Mouse (Mus musculus) right cerebral cortex, postnatal 25 days (tissue): Measurements from ENCODE around the gene Zfp418.
"Not testable (repeated sequence)": the region's sequence is repeated elsewhere in the genome, so short reads cannot be mapped to it uniquely, and the experiment has no call there.

ENCODE experiments used
- DNase-seq: peaks from one replicate; pipeline ENCODE4 v3.0.0; 2022

The Zfp418 gene

GRCm38 (mm10) chr7:7171227-7172147 lies at the start of gene Zfp418:
Zfp418 (plus strand) TSS chr7:7171330.
- DNase-seq: peak; percentile 69

- no peak for DNase-seq
Measured at GRCm38 (mm10) chr7:7121602-7121980, 49.5 kb upstream of the Zfp418 start.

- not testable (repeated sequence) for DNase-seq
Measured at GRCm38 (mm10) chr7:7130491-7131124, 40.5 kb upstream of the Zfp418 start.

GRCm38 (mm10) chr7:7132751-7133150 lies 38.4 kb upstream of the Zfp418 start:
- no peak for DNase-seq

GRCm38 (mm10) chr7:7136379-7136866 lies 34.7 kb upstream of the Zfp418 start, which contains the start of gene Zfp773:
Zfp773 (minus strand) TSS chr7:7136755.
- DNase-seq: peak; percentile 58

GRCm38 (mm10) chr7:7144215-7144614 lies 26.9 kb upstream of the Zfp418 start:
- DNase-seq: no peak

- no peak for DNase-seq
Measured at GRCm38 (mm10) chr7:7145991-7146608, 25.0 kb upstream of the Zfp418 start.

GRCm38 (mm10) chr7:7185897-7186296 lies 14.8 kb downstream of the Zfp418 start:
- no peak for DNase-seq

GRCm38 (mm10) chr7:7187417-7188190 lies 16.5 kb downstream of the Zfp418 start:
- DNase-seq: no peak

- DNase-seq: peak; percentile 85
Measured at GRCm38 (mm10) chr7:7188191-7188942, 17.2 kb downstream of the Zfp418 start.

GRCm38 (mm10) chr7:7209313-7210151 lies 38.4 kb downstream of the Zfp418 start, which contains the start of gene Zfp772:
Zfp772 (minus strand) TSS chr7:7209998.
- peak; percentile 32 for DNase-seq
